Mouse (Mus musculus): Measurements from ENCODE around the gene Ikzf3.

- TF ChIP-seq CTCF (IDR thresholded peaks at IDR 0.05; ENCODE audit: control insufficient read depth, insufficient read depth, low read length), result no peak
- no peak for TF ChIP-seq POLR2A (IDR thresholded peaks at IDR 0.05; ENCODE audit: borderline replicate concordance, control insufficient read depth, low read depth, low read length)
Observed at GRCm38 (mm10) chr11:98469761-98470714, 75.8 kb downstream of the Ikzf3 start.

Data from bone marrow, adult 2 months (tissue).